Mouse (Mus musculus) MEL (cell line): Measurements from ENCODE around the gene 1700042G07Rik. TPM values are rescaled to one million over a fixed set of nuclear protein-coding genes. Genes with fewer than 3 reads are reported as not detected.

Experiments used
- DNase-seq: peaks from one replicate; pipeline ENCODE4 v3.0.0; 2011; ENCODE audit warnings: low read depth, low spot score
- H3K27ac ChIP-seq: 2 replicates; pipeline ENCODE4 v1.5.1; 2012; ENCODE audit warnings: low read depth, mild to moderate bottlenecking, control low read depth, low read length, moderate library complexity; ENCODE audit not compliant: control insufficient read depth
- H3K27me3 ChIP-seq, 2 experiments: fragments of 150-350 bp in 1 of 2; sonication (generic) in 1 of 2; 2 replicates each; pipeline ENCODE4 v1.6.1; 2012; ENCODE audit warnings: low read length in 2 of 2, mild to moderate bottlenecking in 2 of 2, improper control_type of control experiment in 1 of 2, moderate library complexity in 1 of 2; ENCODE audit not compliant: insufficient read depth in 2 of 2, control insufficient read depth in 1 of 2
- H3K36me3 ChIP-seq, 2 experiments: 2 replicates each; pipeline ENCODE4 v1.6.1; 2012 to 2014; ENCODE audit warnings: low read length in 2 of 2, improper control_type of control experiment in 1 of 2, inconsistent platforms in 1 of 2, mild to moderate bottlenecking in 1 of 2; ENCODE audit not compliant: insufficient read depth in 2 of 2, control insufficient read depth in 1 of 2
- H3K4me1 ChIP-seq, 2 experiments: fragments of 150-350 bp in 1 of 2; sonication (generic) in 1 of 2; 2 replicates each; pipeline ENCODE4 v1.6.1; 2012; ENCODE audit warnings: low read length in 2 of 2, improper control_type of control experiment in 1 of 2, mild to moderate bottlenecking in 1 of 2; ENCODE audit not compliant: insufficient read depth in 2 of 2, control insufficient read depth in 1 of 2
- H3K4me3 ChIP-seq, 2 experiments: fragments of 150-350 bp in 1 of 2; sonication (generic) in 1 of 2; 2 replicates each; pipeline ENCODE4 v1.5.1; 2012; ENCODE audit warnings: low read depth in 2 of 2, low read length in 2 of 2, mild to moderate bottlenecking in 2 of 2, moderate library complexity in 2 of 2, control low read depth in 1 of 2, improper control_type of control experiment in 1 of 2; ENCODE audit not compliant: control insufficient read depth in 1 of 2, insufficient read depth in 1 of 2
- H3K79me2 ChIP-seq: 2 replicates; pipeline ENCODE4 v1.6.1; 2012; ENCODE audit warnings: mild to moderate bottlenecking, low read length, moderate library complexity; ENCODE audit not compliant: control insufficient read depth, poor library complexity, insufficient read depth
- H3K9ac ChIP-seq: 2 replicates; pipeline ENCODE4 v1.6.1; 2012; ENCODE audit warnings: low read depth, mild to moderate bottlenecking, control low read depth, low read length, moderate library complexity; ENCODE audit not compliant: control insufficient read depth, poor library complexity, severe bottlenecking
- H3K9me3 ChIP-seq: fragments of 150-350 bp; sonication (generic); replicated peaks from 2 replicates; pipeline ENCODE4 v1.6.1; 2012; ENCODE audit warnings: mild to moderate bottlenecking, low read length, improper control_type of control experiment, moderate library complexity; ENCODE audit not compliant: insufficient read depth
- CHD1 ChIP-seq: IDR thresholded peaks from 2 replicates; pipeline ENCODE4 v1.6.1; 2012; ENCODE audit warnings: low read depth, mild to moderate bottlenecking, inconsistent platforms, low read length, improper control_type of control experiment
- CHD2 ChIP-seq: IDR thresholded peaks from 2 replicates; pipeline ENCODE4 v1.6.1; 2011; ENCODE audit warnings: low read length, improper control_type of control experiment
- CTCF ChIP-seq, 3 experiments: IDR thresholded peaks in 2 of 3; conservative IDR thresholded peaks in 1 of 3; 2 replicates each; pipeline ENCODE4 v1.5.1; 2011 to 2012; ENCODE audit warnings: low read length in 3 of 3, low read depth in 2 of 3, mild to moderate bottlenecking in 2 of 3, improper control_type of control experiment in 1 of 3, inconsistent platforms in 1 of 3, mixed read lengths in 1 of 3, moderate library complexity in 1 of 3; ENCODE audit not compliant: control insufficient read depth in 1 of 3, insufficient read depth in 1 of 3, poor library complexity in 1 of 3, severe bottlenecking in 1 of 3
- E2F4 ChIP-seq: IDR thresholded peaks from 2 replicates; pipeline ENCODE4 v1.6.1; 2011; ENCODE audit warnings: low read depth, low read length, improper control_type of control experiment, borderline replicate concordance
- ELF1 ChIP-seq: IDR thresholded peaks from 2 replicates; pipeline ENCODE4 v1.6.1; 2014; ENCODE audit warnings: low read depth, mild to moderate bottlenecking, inconsistent platforms, low read length, improper control_type of control experiment, moderate library complexity
- EP300 ChIP-seq, 2 experiments: IDR thresholded peaks; 2 replicates each; pipeline ENCODE4 v1.6.1; 2011; ENCODE audit warnings: improper control_type of control experiment in 2 of 2, low read length in 2 of 2, low read depth in 1 of 2, mild to moderate bottlenecking in 1 of 2
- GATA1 ChIP-seq: IDR thresholded peaks from 2 replicates; pipeline ENCODE4 v1.6.1; 2011; ENCODE audit warnings: low read depth, low read length, improper control_type of control experiment
- HCFC1 ChIP-seq: IDR thresholded peaks from 2 replicates; pipeline ENCODE4 v1.6.1; 2012; ENCODE audit warnings: low read depth, mild to moderate bottlenecking, inconsistent platforms, low read length, improper control_type of control experiment, moderate library complexity
- MXI1 ChIP-seq: IDR thresholded peaks from 2 replicates; pipeline ENCODE4 v1.6.1; 2011; ENCODE audit warnings: mild to moderate bottlenecking, low read depth, low read length, improper control_type of control experiment
- MYC ChIP-seq: IDR thresholded peaks from 2 replicates; pipeline ENCODE4 v1.6.1; 2011; ENCODE audit warnings: low read depth, mild to moderate bottlenecking, low read length, improper control_type of control experiment, moderate library complexity
- NELFE ChIP-seq: IDR thresholded peaks from 2 replicates; pipeline ENCODE4 v1.6.1; 2011; ENCODE audit warnings: low read depth, low read length, improper control_type of control experiment
- NRF1 ChIP-seq: IDR thresholded peaks from 2 replicates; pipeline ENCODE4 v1.6.1; 2014; ENCODE audit warnings: low read depth, mild to moderate bottlenecking, inconsistent platforms, low read length, improper control_type of control experiment, moderate library complexity; ENCODE audit not compliant: poor library complexity, insufficient read depth, severe bottlenecking
- POLR2A ChIP-seq, 2 experiments: IDR thresholded peaks; 2 replicates each; pipeline ENCODE4 v1.6.1; 2011 to 2012; ENCODE audit warnings: low read length in 2 of 2, mild to moderate bottlenecking in 2 of 2, control low read depth in 1 of 2, improper control_type of control experiment in 1 of 2, low read depth in 1 of 2, moderate library complexity in 1 of 2; ENCODE audit not compliant: control insufficient read depth in 1 of 2, insufficient read depth in 1 of 2, poor library complexity in 1 of 2
- POLR2AphosphoS2 ChIP-seq: IDR thresholded peaks from 2 replicates; pipeline ENCODE4 v1.6.1; 2011; ENCODE audit warnings: low read length, improper control_type of control experiment
- POLR2AphosphoS5 ChIP-seq: IDR thresholded peaks from 2 replicates; pipeline ENCODE4 v1.6.1; 2012; ENCODE audit warnings: low read depth, borderline replicate concordance, mild to moderate bottlenecking, inconsistent platforms, low read length, moderate library complexity, mixed read lengths
- RCOR1 ChIP-seq: IDR thresholded peaks from 2 replicates; pipeline ENCODE4 v1.6.1; 2012; ENCODE audit warnings: low read depth, mild to moderate bottlenecking, inconsistent platforms, low read length, improper control_type of control experiment
- SIN3A ChIP-seq: IDR thresholded peaks from 2 replicates; pipeline ENCODE4 v1.6.1; 2012; ENCODE audit warnings: low read length, improper control_type of control experiment, inconsistent platforms
- TAL1 ChIP-seq: IDR thresholded peaks from 2 replicates; pipeline ENCODE4 v1.6.1; 2012; ENCODE audit warnings: mild to moderate bottlenecking, inconsistent platforms, low read length, moderate library complexity, mixed read lengths
- TBP ChIP-seq: IDR thresholded peaks from 2 replicates; pipeline ENCODE4 v1.8.0; 2011; ENCODE audit warnings: low read depth, low read length, improper control_type of control experiment
- TCF12 ChIP-seq: IDR thresholded peaks from 2 replicates; pipeline ENCODE4 v1.6.1; 2014; ENCODE audit warnings: low read depth, mild to moderate bottlenecking, inconsistent platforms, low read length, improper control_type of control experiment, moderate library complexity
- UBTF ChIP-seq: IDR thresholded peaks from 2 replicates; pipeline ENCODE4 v1.6.1; 2012; ENCODE audit warnings: low read depth, mild to moderate bottlenecking, inconsistent platforms, low read length, improper control_type of control experiment, moderate library complexity, borderline replicate concordance; ENCODE audit not compliant: insufficient read depth
- USF2 ChIP-seq, 2 experiments: IDR thresholded peaks; 2 replicates each; pipeline ENCODE4 v1.6.1; 2011 to 2012; ENCODE audit warnings: improper control_type of control experiment in 2 of 2, low read length in 2 of 2, borderline replicate concordance in 1 of 2, inconsistent platforms in 1 of 2, low read depth in 1 of 2, mild to moderate bottlenecking in 1 of 2; ENCODE audit not compliant: insufficient read depth in 1 of 2
- ZKSCAN1 ChIP-seq: IDR thresholded peaks from 2 replicates; pipeline ENCODE4 v1.6.1; 2012; ENCODE audit warnings: low read depth, mild to moderate bottlenecking, inconsistent platforms, low read length, improper control_type of control experiment, moderate library complexity
- ZMIZ1 ChIP-seq: IDR thresholded peaks from 2 replicates; pipeline ENCODE4 v1.6.1; 2012; ENCODE audit warnings: low read depth, mild to moderate bottlenecking, inconsistent platforms, low read length, improper control_type of control experiment, moderate library complexity
- ZNF384 ChIP-seq: IDR thresholded peaks from 2 replicates; pipeline ENCODE4 v1.6.1; 2012; ENCODE audit warnings: low read depth, mild to moderate bottlenecking, inconsistent platforms, low read length, improper control_type of control experiment
- polyA plus RNA-seq, 2 experiments: library from polyadenylated mRNA; stranded (reverse) in 1 of 2; unstranded in 1 of 2; fragments of >175 nt in 1 of 2; fragments of >200 nt in 1 of 2; gene quantifications; 2 replicates each; pipeline versions ENCODE4 v1.2.1 to v1.2.4; 2012; ENCODE audit warnings: low replicate concordance in 2 of 2, low read depth in 1 of 2; ENCODE audit not compliant: insufficient read length in 2 of 2, insufficient read depth in 1 of 2, missing spikeins in 1 of 2
- total RNA-seq: library from RNA; depleted of rRNA; stranded (reverse); fragments of 300-350 nt; gene quantifications from 2 replicates; pipeline ENCODE4 v1.2.3, GENCODE M21; 2012; rRNA removed

The 1700042G07Rik gene
- total RNA-seq (not detected in 2 replicates), polyA plus RNA-seq (not detected)

- H3K36me3 ChIP-seq, result peaks cover 0 to 13% of the 10 kb centered on the region in 2 experiments; a peak in 2 of 4 replicates
- H3K4me3 ChIP-seq, result no peak within 1 kb of the TSS
Measured at GRCm38 (mm10) chr4:116173072-116173471, at the start of gene 1700042G07Rik, which contains the start of gene Gm49337. 1700042G07Rik (plus strand) TSS chr4:116173372. Gm49337 (plus strand) TSS chr4:116173384.

GRCm38 (mm10) chr4:116123602-116124519 is 49.3 kb upstream of the 1700042G07Rik start, which contains the start of the genes Rad54l and Pomgnt1:
Rad54l (minus strand) TSS chr4:116123690.
Pomgnt1 (plus strand) TSS chr4:116123840.
- Histone ChIP-seq H3K79me2 (peaks cover 13% of the 10 kb centered on the region), H3K27ac (peak within 1 kb of the TSS; percentile 96), H3K36me3 (peaks cover 0 to 23% of the 10 kb centered on the region in 2 experiments; a peak in 2 of 4 replicates), H3K9me3 (no peaks in the 10 kb centered on the region), H3K4me3 (peak within 1 kb of the TSS; percentile 60 to 99), H3K9ac (peak within 1 kb of the TSS; percentile 95), H3K27me3 (no peaks in the 10 kb centered on the region), H3K4me1 (peaks cover 2 to 14% of the 10 kb centered on the region in 2 experiments; a peak in 3 of 4 replicates)
- DNase-seq, result peak; percentile 98
- TF ChIP-seq POLR2AphosphoS2, result no peak; the same call in 1 of the 2 replicates
- peak; percentile 77; the same call in 1 of the 2 replicates for TF ChIP-seq MXI1
- TF ChIP-seq POLR2AphosphoS5, result no peak
- peak; percentile 44; the same call in 1 of the 2 replicates for TF ChIP-seq TCF12
- peak; percentile 95 for TF ChIP-seq ELF1
- peak; percentile 71 to 95; a peak in 3 of 4 replicates for TF ChIP-seq POLR2A (IDR thresholded peaks at IDR 0.05; ENCODE audit: control insufficient read depth in 1 of 2, insufficient read depth in 1 of 2, low read depth in 1 of 2, low read length in 2 of 2, poor library complexity in 1 of 2)
- TF ChIP-seq E2F4, result peak; percentile 99
- TF ChIP-seq HCFC1, result peak; percentile 94
- peak; percentile 94 for TF ChIP-seq ZMIZ1
- peak; percentile 48; the same call in 1 of the 2 replicates for TF ChIP-seq GATA1
- TF ChIP-seq TBP, result peak; percentile 96
- peak; percentile 84 for TF ChIP-seq NELFE
- peak in 1 of 3 experiments; percentile 11; a peak in 1 of 6 replicates for TF ChIP-seq CTCF (IDR thresholded peaks at IDR 0.05 in 2 of 3, conservative IDR thresholded peaks at IDR 0.05 in 1 of 3; ENCODE audit: control insufficient read depth in 1 of 3, insufficient read depth in 1 of 3, low read depth in 2 of 3, low read length in 3 of 3, poor library complexity in 1 of 3, severe bottlenecking in 1 of 3)
- peak; percentile 99 for TF ChIP-seq SIN3A
- TF ChIP-seq CHD1, result 0 out of 2 replicates have a peak, but pooled peaks have one; percentile 38
- TF ChIP-seq CHD2, result peak; percentile 69
- no peak for TF ChIP-seq RCOR1
- no peak for TF ChIP-seq NRF1
- TF ChIP-seq ZNF384, result no peak

More at GRCm38 (mm10) chr4:116173072-116173471, at the start of gene 1700042G07Rik, which contains the start of gene Gm49337:
- peaks cover 2 to 25% of the 10 kb centered on the region in 2 experiments; a peak in 2 of 4 replicates for H3K4me1 ChIP-seq
- no peak for TF ChIP-seq UBTF
- no peak for TF ChIP-seq RCOR1
- no peak for TF ChIP-seq TAL1
- no peak for TF ChIP-seq EP300 (IDR thresholded peaks at IDR 0.05; ENCODE audit: low read depth in 1 of 2, low read length in 2 of 2)
- no peak for TF ChIP-seq ELF1
- no peak for TF ChIP-seq MYC
- TF ChIP-seq USF2 (IDR thresholded peaks at IDR 0.05; ENCODE audit: borderline replicate concordance in 1 of 2, insufficient read depth in 1 of 2, low read depth in 1 of 2, low read length in 2 of 2), result no peak
- no peak for TF ChIP-seq NELFE
- TF ChIP-seq HCFC1, result no peak
- no peak for TF ChIP-seq POLR2AphosphoS5
- no peak for TF ChIP-seq CHD2
- TF ChIP-seq ZKSCAN1, result no peak
- no peak for TF ChIP-seq SIN3A
- H3K9me3 ChIP-seq, result no peaks in the 10 kb centered on the region
- no peaks in the 10 kb centered on the region for H3K79me2 ChIP-seq
- no peaks in the 10 kb centered on the region for H3K27me3 ChIP-seq
- no peak within 1 kb of the TSS for H3K27ac ChIP-seq
- DNase-seq, result no peak
- H3K9ac ChIP-seq, result no peak within 1 kb of the TSS
